Mouse (Mus musculus) heart, postnatal 0 days (tissue): ENCODE measurements around the gene Kl.

Experiments used
- CTCF ChIP-seq: IDR thresholded peaks from 2 replicates; pipeline ENCODE4 v1.5.1; 2016; ENCODE audit warnings: antibody characterized with exemption, control low read depth, low read depth
- EP300 ChIP-seq: IDR thresholded peaks from 2 replicates; pipeline ENCODE4 v1.6.1; 2016; ENCODE audit warnings: antibody characterized with exemption, low read depth

GRCm38 (mm10) chr5:150982082-150982481, 29.7 kb downstream of the Kl start:
- TF ChIP-seq EP300 (no peak), CTCF (no peak)
